Mouse (Mus musculus): ENCODE results near the gene Magi1.

- TF ChIP-seq CTCF (IDR thresholded peaks at IDR 0.05; ENCODE audit: low read depth, low read length) (no peak), POLR2A (IDR thresholded peaks at IDR 0.05; ENCODE audit: extremely low read depth, insufficient read depth, low read length) (no peak)
Observed at GRCm38 (mm10) chr6:94011947-94012346, 271.8 kb downstream of the Magi1 start.
